Mouse (Mus musculus): ENCODE data around the gene Myo7a.

GRCm38 (mm10) chr7:98153345-98153744 lies 34.0 kb upstream of the Myo7a start:
- TF ChIP-seq CTCF (IDR thresholded peaks at IDR 0.05; ENCODE audit: low read depth, low read length) (no peak), GATA1 (IDR thresholded peaks at IDR 0.05; ENCODE audit: borderline replicate concordance, low read length) (no peak), TAL1 (conservative IDR thresholded peaks at IDR 0.05; ENCODE audit: low read depth, low read length) (no peak), POLR2AphosphoS5 (IDR thresholded peaks at IDR 0.05; ENCODE audit: insufficient replicate concordance, low read depth, low read length) (no peak), GATA2 (IDR thresholded peaks at IDR 0.05; ENCODE audit: borderline replicate concordance, low read depth, low read length) (no peak)

Data from G1E (cell line).